Mouse (Mus musculus): Measurements from ENCODE around the gene Sfxn5. TPM values are rescaled to one million over a fixed set of nuclear protein-coding genes. Genes with fewer than 3 reads are reported as not detected.
A peak's percentile ranks its signal among the peaks of the same experiment; 100 is the strongest.

The Sfxn5 gene
- total RNA-seq, 2 experiments from 2014 or later: 5.9 to 7.3 TPM

GRCm38 (mm10) chr6:85326564-85326963, 6.7 kb downstream of the Sfxn5 start:
- DNase-seq: no peak
- TF ChIP-seq CTCF (IDR thresholded peaks at IDR 0.05): no peak
- H3K27ac ChIP-seq: no peak overlapping the region
- no peak overlapping the region for H3K4me3 ChIP-seq
- intact Hi-C loops (cut with DNase I): no loop called here

GRCm38 (mm10) chr6:85325109-85325508, 8.1 kb downstream of the Sfxn5 start:
- Histone ChIP-seq H3K4me3 (no peak overlapping the region), H3K27ac (no peak overlapping the region)
- intact Hi-C loops (cut with DNase I): no loop called here
- no peak for TF ChIP-seq CTCF (IDR thresholded peaks at IDR 0.05)
- no peak for DNase-seq

DNA sequence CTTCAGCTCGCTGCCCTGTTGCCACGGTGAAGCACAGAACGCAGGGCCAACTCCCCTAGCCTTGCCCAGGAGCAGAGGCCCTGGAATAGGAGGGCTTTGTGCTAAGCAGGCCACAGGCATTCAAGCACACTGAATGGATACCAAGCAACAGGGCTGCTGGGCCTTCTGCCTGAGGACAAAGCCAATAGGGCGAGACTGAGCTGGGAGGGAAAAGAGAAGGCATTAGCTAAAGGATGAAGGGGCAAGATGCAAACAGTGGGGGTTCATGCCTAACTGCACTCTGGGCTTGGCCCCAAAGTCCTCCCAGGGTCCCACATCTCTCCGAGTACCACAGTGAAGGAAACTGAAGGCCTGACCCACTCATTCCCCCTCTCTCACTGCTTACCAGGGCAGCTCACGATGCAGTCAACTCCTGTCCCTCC, 12.8 kb downstream of the Sfxn5 start:
- no peak for DNase-seq
- no peak for TF ChIP-seq CTCF (IDR thresholded peaks at IDR 0.05)
- intact Hi-C loops (cut with DNase I): no loop called here

DNA sequence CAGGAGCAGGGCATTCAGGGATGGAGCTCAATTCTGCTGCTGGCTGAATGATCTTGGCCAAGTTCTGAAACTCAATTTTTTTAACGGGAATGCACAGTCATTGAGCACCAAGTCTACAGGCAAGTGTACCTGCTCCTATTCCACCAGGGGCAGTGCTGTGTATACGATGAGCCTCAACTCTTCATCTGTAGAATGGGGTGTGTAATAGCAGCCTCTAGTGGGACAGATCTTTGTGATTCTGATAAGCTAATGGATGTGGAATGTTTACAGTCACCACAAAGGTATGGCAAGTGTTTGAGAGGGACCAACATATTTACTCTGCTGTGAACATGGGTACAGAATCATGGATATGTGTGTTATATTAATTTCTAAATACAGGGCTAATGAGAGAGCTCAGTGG, 17.0 kb downstream of the Sfxn5 start:
- no peak overlapping the region for H3K4me3 ChIP-seq
- TF ChIP-seq CTCF (IDR thresholded peaks at IDR 0.05): no peak
- intact Hi-C loops (cut with DNase I): no loop called here
- H3K27ac ChIP-seq: no peak overlapping the region
- DNase-seq: no peak

More for the DNA sequence above, 12.8 kb downstream of the Sfxn5 start:
- Histone ChIP-seq H3K27ac (no peak overlapping the region), H3K4me3 (no peak overlapping the region)

DNA sequence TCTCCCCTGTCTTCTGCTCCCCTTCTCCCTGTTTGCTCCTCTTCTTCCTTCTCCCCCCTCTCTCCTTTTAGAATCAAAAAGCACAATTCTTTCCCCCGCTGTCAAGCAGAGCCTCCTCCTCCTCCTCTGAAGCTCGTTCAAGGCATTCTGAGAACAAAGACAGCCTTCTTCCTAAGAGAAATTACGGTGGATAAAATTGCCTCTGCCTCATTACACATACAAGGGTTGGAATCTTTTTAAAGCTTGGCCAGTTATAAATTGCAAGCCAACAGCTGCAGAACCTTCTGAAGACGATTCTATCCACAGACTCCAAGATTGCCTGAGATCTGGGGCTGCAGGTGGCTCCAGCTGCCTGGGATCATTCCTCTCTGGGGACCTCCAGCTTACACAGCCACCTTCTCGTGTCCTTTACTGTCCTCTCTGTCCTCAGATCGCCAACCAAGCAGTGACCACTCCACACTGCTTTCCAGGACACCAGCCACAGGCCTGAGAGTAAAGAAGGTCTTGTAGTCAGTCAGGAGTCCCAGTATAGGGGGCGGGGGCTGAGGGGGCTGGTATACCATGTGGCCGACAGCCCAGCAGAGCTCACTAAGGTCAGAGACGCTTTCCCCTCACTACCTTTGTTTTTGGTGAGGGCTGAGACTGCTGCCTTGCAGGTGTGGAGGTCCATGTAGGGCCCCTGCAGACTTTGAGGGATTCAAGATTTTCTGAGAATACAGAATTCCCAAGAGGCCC, 19.0 kb downstream of the Sfxn5 start:
- no peak overlapping the region for H3K4me3 ChIP-seq
- intact Hi-C loops (cut with DNase I): no loop called here
- no peak for TF ChIP-seq CTCF (IDR thresholded peaks at IDR 0.05)
- no peak overlapping the region for H3K27ac ChIP-seq
- DNase-seq: no peak

DNA sequence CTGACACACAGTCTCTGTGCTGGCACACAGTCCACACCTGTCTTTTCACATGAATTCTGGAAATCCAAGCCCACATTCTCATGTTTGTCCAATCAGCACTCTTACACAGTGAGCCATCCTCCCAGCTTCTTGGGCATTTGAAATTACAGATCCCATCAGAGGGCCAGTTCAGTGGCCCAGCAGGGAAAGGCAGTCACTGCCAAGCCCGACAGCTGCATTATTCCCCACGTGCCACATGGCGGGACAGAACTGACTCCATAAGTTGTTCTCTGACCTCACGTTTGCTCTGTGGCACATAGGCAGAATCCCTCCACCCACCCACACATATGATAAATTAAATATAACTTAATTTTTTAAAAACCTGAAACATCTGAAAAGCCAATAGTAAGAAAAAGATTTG, 25.3 kb downstream of the Sfxn5 start:
- intact Hi-C loops (cut with DNase I): no loop called here
- H3K27ac ChIP-seq: no peak overlapping the region
- H3K4me3 ChIP-seq: no peak overlapping the region
- no peak for TF ChIP-seq CTCF (IDR thresholded peaks at IDR 0.05)
- no peak for DNase-seq

DNA sequence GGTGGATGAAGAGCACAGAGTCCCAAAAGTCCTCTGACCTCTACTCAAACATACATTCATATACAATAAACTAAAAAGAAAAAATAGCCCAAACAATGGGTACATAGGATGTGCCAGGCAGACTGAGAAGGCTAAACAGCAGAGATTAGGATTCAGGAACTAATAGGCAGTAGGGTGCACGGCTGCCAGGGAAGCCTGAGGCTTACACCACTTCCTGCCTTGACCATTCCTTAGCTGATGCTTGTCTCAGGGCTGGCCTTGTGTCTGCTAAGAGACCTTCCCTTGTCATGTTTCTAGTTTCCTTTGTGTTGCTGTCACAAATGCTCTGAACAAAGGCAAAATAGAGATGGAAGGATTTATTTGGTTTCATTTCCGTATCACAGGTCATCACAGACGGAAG, 26.8 kb downstream of the Sfxn5 start:
- TF ChIP-seq CTCF (IDR thresholded peaks at IDR 0.05): no peak
- intact Hi-C loops (cut with DNase I): no loop called here
- Histone ChIP-seq H3K27ac (no peak overlapping the region), H3K4me3 (no peak overlapping the region)
- no peak for DNase-seq

DNA sequence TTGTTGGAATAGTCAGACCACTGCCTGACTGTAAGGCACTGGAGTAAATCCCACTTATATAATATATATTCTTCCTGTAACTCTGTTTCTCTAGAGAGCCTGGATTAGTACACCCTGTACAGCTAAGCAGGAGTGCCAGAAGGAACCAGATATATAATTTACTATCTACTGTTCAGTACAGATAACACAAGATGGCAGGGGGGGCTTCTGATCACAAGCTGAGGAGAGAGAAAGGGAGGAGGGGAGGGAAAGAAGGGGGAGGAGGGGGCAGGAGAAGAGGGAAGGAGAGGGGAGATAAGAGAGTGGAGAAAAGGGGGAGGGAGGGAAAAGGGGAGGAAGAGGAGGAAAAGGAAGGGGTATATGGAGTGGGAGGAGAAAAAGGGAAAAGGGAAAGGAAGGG, 27.4 kb downstream of the Sfxn5 start:
- Histone ChIP-seq H3K27ac (no peak overlapping the region), H3K4me3 (no peak overlapping the region)
- intact Hi-C loops (cut with DNase I): no loop called here
- DNase-seq: no peak
- no peak for TF ChIP-seq CTCF (IDR thresholded peaks at IDR 0.05)

GRCm38 (mm10) chr6:85304966-85305365, 28.3 kb downstream of the Sfxn5 start:
- H3K4me3 ChIP-seq: no peak overlapping the region
- no peak overlapping the region for H3K27ac ChIP-seq
- TF ChIP-seq CTCF (IDR thresholded peaks at IDR 0.05): no peak
- intact Hi-C loops (cut with DNase I): no loop called here
- no peak for DNase-seq

GRCm38 (mm10) chr6:85302326-85303055, 30.7 kb downstream of the Sfxn5 start:
- intact Hi-C loops (cut with DNase I): no loop called here
- no peak overlapping the region for H3K4me3 ChIP-seq
- peak; percentile 47 for DNase-seq
- TF ChIP-seq CTCF (IDR thresholded peaks at IDR 0.05): no peak
- H3K27ac ChIP-seq: peak overlapping the region; percentile 63; the same call in 1 of the 2 replicates

GRCm38 (mm10) chr6:85295384-85296167, 37.6 kb downstream of the Sfxn5 start:
- Histone ChIP-seq H3K4me3 (no peak overlapping the region), H3K27ac (no peak overlapping the region)
- intact Hi-C loops (cut with DNase I): no loop called here
- peak; percentile 71 for DNase-seq
- TF ChIP-seq CTCF (IDR thresholded peaks at IDR 0.05): no peak

GRCm38 (mm10) chr6:85294004-85294379, 39.2 kb downstream of the Sfxn5 start:
- Histone ChIP-seq H3K4me3 (no peak overlapping the region), H3K27ac (no peak overlapping the region)
- no peak for TF ChIP-seq CTCF (IDR thresholded peaks at IDR 0.05)
- intact Hi-C loops (cut with DNase I): no loop called here
- no peak for DNase-seq

Measured in gastrocnemius, adult 2 months (tissue).